Mouse (Mus musculus): ENCODE results near the gene Lrp4.

The Lrp4 gene

DNA sequence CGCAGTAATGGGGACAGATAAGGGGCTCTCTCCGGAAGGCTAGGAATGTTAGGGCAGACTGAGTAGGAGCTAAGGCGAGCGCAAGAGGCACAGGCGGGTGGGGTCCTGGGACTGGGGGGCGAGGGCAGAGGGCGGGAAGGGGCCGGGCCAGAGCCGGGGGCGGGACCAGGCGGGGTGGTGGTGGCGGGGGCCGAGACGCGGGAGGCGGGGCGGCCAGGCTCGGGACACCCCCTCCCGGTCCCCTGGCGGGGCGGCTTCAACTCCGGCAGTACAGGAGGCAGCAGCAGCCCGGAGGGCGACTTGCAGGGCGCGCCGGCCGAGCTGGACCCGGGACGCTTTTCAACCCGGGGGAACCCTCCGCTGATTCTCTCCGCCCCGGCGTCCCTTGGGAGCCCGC lies at the start of gene Lrp4:
Lrp4 (plus strand) TSS at position 253 of the 397 bp plus-strand sequence.
- peak; percentile 36 for DNase-seq (ENCODE audit: low spot score)

DNA sequence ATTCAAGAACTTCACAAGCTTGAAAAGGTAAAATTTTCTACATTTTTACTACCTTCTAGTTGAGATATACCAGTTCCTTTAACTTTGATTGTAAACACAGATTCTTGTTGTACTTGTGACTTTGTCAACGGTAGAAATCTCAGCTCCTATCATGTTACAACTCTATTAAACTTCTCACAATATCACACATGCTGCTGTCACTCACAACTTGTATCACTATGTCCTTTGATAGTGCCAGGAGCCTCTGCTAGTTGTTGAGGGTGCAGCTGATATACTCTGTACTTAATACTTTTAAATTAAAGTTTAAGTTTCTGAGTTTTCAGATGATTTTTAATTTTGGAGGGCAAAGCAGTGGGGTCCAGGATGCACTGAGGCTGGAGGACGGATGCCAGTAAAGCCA lies 49.3 kb upstream of the Lrp4 start:
- DNase-seq (ENCODE audit: low spot score), result no peak

DNA sequence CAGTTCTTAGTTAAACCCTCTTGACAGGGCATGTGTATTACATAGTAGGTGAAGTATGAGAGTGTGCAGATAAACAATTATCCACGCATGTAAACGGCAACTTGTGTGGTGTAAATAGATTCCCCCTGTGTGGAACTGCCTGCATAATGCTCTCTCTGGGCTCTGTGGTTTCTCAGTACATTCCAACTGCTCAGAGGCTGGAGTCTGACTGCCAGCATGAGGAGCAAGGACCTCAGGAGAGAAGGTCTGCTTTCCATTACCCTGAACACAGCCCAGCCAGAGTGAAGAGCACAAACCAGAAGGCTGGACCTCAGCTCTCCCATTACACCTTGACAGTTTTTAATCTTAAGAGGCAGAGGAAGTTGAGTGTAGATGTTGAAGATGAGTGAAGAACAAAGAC lies 45.8 kb upstream of the Lrp4 start:
- DNase-seq (ENCODE audit: low spot score), result no peak

DNA sequence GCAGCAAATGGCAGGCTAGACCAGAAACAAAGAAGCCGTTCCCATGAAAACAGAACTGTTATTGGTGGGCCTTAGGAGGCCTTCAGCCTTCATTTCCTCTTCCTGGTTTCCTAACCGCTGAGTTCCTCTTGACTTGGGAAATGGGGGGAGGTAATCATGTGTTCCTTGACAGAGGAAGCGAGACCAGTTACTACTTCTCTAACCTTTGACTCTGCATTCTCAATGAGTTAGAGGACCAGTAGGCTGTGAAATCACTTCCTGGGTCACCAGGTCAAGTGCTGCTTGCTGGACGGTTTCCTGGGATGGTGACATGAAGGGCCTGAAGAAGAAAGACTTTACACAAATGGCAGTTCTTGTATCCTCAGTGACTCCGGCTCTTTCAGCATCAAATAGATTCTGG lies 45.0 kb upstream of the Lrp4 start:
- no peak for DNase-seq (ENCODE audit: low spot score)

DNA sequence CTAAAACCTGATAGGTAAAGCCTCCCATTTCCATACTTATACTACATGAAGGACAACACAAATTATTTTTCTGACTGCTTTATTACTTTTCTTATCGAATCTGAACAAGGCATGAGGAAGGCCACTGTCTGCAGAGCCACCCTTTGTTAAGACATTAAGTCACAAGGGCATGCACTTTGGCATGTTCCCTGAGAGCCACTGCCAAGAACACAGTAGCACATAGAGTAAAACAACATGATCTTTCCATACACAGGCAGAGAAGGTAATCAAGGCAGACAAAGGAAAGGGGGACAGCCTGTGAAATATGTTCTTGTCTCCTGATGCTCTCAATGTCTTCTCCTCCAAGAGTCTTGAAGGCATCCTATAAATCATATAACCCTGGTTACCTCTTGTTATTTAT lies 43.5 kb upstream of the Lrp4 start:
- DNase-seq (ENCODE audit: low spot score), result no peak

DNA sequence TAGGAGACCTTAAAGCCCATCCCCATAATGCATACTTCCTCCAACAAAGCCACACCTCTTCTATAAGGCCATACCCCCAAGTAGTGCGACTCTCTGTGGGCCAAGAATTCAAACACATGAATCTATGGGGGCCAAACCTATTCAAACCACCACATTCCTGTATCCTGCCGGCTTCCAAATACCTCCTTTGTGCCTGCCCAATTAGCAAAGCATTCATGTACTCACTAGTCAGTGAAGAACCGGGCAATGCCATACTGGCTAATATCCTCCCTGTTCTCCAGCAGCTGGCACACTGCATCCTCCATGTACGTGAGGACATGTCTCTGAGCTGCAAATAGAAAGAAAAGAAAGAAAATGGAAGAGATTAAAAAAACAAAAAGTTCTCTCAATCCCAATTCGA lies 35.7 kb upstream of the Lrp4 start:
- no peak for DNase-seq (ENCODE audit: low spot score)

DNA sequence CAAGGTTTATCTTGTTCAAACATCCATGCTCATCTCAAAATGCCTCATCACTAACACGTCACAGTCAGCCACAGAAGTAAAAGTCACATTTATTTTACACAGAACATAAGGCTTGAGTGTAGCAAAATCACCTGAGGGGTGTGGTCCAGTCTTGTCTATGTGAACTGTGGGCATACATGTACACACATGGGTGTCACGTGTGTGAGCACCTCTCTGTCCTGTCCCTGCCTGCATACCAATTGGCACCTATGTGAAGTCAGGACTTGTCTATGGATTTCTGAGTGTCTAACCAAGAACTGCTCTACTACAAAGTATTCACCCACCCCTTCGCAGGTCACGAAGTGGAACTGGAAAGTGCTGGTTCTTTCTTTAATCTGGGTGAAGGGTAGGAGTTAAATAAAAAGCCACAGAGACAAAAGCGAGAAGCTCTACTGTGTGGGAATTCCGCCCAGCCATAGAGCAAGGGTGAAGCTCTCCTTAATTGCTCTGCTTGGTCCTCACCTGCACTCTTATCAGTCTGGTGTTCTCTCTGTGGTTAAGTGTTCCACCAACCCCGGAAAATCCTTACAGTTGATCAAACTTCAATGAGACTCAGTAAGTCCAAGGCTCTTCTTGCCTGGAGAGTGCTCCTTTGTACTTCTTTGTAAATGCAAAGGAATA lies 33.1 kb upstream of the Lrp4 start:
- no peak for DNase-seq (ENCODE audit: low spot score)

DNA sequence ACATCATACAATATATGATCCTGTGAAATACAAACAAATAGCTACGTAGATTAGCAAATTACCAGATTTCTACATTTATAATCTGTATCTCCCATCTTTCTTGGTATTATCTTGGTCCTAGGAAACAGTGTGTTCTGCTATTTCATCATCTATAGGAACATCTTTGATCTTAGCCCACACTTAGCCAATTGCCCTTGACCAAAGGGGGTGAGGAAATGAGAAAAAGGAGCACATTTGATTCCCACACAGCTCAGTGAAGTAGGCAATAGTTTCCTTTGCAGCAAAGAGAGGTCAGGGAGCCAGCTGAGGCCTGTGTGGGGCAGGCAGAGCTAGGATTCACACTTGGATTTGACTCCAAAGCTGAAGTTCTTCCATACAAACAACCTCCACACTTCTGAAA lies 31.0 kb upstream of the Lrp4 start:
- DNase-seq (ENCODE audit: low spot score), result no peak

DNA sequence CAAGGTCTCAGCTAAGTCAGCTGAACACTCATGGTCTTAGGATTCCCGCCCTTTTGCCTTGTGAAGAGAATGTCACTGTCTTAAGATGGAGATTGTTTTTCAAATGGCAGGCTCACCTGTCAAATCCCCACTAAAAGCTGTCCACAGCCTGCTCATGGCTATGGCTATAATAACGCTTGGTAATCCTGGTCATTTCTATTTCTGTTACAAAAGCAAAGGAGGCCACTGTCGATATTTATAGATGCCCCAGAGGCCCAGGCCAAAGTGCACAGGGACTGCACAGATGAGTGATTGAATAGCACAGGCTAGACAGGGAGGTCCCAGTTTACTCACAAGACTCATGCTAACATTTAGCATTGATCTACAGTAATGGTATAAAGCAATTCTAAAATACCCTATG lies 28.2 kb upstream of the Lrp4 start:
- no peak for DNase-seq (ENCODE audit: low spot score)

DNA sequence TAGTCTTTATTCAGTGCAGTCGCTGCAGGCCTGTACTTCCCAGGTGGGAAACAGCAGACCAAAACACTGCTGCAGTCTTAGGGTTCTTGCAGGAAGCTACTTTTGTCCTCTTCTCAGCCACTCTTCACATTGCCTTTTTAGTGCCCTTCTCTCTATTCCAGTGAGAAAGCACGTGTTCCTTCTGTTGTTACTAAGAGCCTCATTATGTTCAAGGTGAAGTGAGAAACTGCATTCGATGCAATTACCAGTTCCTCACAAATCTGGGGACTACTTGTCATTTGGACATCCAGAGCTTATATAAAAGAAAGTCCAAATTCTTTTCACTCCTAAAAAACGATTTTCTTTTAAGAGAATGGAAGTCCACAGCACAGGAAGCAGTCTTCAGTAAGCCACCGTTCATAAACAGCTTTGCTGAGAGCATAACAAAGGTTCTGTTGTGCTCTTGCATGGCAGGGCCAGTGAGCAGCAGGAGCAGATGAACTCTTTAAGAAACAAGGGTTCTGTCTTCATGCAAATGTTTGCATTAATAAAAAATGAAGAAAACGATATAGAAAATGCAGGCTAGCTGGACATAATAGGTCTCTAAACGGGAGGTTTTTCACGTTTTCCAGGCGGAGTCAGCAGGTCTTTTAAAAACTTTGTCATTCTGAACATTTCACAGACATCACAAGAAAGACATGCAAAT lies 27.3 kb upstream of the Lrp4 start:
- DNase-seq (ENCODE audit: low spot score), result no peak

DNA sequence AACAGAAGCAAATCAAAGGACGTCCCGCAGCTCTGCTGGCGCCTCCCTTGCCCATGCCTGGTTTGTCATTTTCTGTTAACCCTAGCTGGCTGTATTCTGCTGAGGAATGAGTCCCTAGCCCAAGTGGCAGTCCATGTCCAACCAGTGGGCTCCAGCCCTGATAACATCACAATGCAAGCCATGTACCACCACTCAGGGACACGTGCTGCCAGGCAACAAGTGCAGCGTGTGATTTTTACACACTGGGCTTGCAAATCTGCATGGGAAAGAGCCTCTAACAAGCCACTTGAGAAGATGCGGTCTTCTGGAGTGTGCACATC lies 26.8 kb upstream of the Lrp4 start:
- no peak for DNase-seq (ENCODE audit: low spot score)

DNA sequence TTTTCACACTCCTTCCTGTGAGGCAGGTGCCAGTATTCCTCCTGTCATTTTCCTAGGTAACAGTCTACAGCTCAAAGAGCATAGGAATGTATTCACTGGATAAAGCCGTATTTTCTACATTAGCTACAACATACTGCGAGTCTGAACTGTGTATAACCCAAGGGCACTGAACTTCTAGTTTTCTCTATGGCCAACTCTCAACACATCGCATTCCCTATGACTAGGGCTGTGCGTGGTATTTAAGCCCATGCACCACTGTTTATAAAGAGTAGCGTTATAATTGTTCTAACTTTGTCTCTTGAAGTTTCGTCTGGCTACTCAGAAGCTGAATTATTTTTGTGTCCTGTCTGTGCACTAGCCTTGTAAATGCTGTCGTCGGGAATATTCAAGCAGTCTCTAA lies 20.6 kb upstream of the Lrp4 start:
- no peak for DNase-seq (ENCODE audit: low spot score)

DNA sequence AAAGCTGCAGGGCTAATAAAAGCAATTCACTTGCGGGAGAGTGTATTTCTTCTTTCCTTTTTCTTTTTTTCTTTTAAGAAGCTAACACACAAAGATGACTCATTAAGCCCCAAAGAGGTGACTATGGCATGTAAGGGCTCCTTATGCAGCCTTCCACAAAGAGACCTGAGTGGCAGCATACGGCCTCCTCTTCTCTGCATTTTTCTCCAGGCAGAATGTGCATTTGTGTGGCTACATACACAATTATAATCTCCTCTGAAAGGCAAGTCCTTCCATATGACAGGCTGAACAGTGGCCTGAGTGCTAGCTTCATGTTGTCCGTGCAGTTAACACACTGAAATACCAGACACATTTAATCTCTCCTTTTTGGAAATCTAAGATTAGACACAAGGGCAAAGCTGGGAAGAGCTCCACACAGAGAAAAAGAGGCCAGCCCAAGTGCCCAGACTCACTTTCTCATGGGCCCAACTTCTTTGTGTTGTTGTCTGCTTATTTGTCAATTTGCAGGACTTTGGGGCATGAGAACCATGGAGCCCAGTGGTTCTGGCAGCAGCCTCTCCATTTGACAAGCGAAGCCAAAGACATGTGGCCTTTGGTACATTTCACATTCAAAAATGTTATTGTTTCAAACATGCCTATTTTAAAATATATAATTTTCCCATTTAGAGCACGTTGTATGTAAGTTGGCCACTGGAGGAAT lies 20.0 kb upstream of the Lrp4 start:
- DNase-seq (ENCODE audit: low spot score), result no peak

DNA sequence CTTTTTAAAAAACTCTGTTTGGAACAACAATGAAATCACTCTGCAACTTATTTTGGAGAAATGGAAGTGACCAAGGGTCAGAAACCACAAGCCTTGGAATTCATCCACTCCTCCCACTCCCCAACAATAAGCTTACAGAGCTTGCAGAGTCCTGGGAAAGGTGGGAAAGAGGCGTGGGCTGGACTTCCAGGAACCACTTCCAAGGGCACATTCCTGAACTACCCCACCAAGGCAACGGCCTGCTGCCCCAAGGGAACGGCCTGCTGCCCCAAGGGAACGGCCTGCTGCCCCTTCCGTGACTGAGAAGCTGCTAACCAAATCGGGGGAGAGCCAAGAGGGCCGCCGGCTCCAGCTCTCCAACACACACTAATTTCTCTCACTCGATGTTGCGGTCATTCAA lies 18.0 kb upstream of the Lrp4 start:
- no peak for DNase-seq (ENCODE audit: low spot score)

DNA sequence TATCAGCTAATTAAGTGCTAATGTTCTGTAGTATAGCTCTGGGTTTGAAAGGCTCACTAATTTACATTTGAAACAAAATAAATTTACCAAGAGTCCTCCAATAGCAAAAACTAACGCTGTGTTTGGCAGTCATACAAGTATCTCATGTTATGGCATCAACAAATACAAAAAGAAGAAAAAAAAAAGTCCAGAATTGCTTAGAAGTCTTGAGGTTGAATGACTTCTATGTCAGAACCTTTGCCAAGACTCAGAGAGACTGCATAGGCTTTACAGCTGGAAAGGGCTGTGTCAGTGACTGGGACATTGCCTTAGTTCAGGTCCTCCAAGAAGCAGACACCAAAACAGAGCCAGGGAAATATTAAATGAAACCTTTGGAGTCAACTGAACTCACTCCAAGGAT lies 17.4 kb upstream of the Lrp4 start:
- no peak for DNase-seq (ENCODE audit: low spot score)

DNA sequence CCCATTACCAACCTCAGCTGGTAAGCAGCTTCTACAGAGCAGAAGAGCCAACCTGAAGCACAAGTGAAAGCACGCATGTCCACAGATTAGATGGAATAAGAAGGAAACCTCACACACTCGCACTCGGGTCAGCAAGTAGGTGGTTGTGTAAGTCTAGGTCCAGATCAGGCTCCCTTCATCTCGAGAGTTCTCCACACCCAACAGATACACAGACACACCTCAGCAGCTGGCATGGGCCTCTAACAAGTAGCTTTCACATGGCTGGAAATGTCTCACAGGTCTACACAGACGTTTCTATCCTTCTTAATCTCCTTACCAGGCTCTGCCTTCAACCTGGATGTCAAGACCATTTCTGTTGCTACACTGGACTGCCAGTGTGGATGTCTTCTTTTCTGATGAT lies 16.6 kb upstream of the Lrp4 start:
- DNase-seq (ENCODE audit: low spot score), result no peak

DNA sequence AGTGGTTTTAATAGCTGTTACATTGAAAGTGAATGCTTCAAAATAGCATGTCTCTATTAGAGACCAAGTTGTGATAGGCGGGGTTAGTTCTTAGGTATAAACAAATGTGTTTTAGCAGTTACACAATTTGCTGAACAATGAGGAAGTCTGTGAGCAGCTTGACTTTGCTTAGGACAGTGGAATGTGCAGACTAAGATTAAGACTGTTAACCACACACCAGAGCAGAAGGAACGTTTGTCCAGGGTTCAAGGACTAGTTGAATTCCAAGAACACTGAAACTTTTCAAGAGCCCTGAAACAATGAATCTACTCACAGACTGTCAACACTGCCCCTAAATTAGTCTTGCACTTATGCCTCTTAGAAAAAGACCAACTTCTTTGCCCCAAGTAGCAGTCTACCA lies 15.6 kb upstream of the Lrp4 start:
- no peak for DNase-seq (ENCODE audit: low spot score)

DNA sequence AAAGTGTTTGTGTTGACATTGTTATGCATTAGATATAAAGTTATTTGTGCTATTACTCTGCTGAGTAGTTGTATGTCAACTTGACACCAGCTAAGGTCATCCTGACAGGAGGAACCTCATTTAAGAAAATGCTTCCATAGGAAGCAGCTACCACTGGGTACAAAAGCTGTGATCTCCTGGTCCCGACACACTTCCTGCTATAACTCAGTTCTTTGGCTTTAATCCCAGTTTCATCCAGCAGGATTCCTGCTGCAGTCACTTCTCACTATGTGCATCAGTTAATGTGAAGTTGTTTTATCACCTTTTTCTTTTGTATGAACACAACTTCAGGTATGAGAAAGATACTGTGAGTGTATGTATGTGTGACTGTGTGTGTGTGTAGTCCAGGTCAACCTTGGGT lies 15.1 kb upstream of the Lrp4 start:
- no peak for DNase-seq (ENCODE audit: low spot score)

DNA sequence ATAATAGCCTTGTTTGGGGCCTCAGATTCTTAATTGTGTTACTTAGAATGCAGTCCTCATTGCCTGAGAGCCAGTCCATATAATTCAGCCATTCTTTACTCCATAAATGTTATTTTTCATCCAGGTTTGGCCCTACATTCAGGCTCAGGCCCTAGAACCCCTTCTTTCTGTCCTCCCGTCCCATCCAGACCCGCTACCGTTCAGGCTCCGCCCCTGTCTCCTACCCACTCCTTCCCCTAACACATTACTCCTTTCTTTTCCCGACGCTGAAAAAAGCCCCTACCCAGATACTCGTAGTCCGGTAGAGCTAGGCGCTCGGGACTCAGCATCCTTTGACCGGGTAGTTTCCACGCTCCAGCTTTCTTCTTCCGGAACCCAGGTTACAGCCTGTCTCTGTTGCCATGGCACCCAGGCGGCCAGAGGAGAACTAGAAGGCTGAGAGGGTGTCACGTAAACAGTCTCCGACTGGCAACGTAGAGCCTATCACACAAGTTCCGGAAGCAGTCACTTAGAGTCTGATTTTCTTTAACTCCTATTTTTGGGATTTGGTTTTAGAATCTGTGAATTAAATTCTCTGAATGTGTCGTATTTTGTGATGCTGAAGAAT lies 12.9 kb upstream of the Lrp4 start, which contains the start of gene 1110051M20Rik:
1110051M20Rik (minus strand) TSS at position 419 of the 607 bp plus-strand sequence.
- peak; percentile 68 for DNase-seq (ENCODE audit: low spot score)

DNA sequence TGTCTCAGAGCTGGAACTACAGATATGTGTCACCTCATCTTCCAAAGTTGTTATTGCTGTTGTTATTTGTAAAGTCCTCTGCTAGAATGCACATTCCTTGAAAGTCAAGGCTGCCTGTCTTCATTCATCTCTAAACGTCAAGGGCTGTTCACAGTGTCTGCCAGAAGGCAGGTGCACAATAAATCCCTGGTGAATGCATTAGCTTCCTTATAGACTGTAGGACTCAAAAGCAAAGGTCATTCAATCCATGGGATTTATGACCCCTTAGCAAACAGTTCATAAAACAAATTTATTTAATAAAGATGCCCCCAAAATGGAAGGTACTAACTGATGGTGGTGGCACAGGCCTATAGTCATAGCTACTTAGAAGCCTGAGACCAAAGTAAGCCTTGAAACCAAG lies 7.6 kb upstream of the Lrp4 start:
- DNase-seq (ENCODE audit: low spot score), result no peak

DNA sequence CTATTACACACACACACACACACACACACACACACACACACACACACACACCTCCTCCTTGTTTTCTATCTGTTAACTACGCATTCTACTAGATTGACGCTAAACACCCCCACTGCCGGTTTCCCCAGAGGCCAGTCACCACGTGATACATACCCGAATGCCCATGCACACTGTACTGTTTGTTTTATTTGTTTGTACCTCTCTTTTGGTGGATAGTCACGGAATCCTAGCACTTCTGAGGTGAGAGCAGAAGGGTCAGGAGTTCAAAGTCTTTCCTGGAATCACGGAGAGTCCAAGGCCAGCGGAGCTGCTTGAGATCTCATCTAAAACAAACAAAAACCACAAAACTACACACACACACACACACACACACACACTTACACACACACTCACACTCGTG lies 7.0 kb upstream of the Lrp4 start:
- DNase-seq (ENCODE audit: low spot score), result no peak

DNA sequence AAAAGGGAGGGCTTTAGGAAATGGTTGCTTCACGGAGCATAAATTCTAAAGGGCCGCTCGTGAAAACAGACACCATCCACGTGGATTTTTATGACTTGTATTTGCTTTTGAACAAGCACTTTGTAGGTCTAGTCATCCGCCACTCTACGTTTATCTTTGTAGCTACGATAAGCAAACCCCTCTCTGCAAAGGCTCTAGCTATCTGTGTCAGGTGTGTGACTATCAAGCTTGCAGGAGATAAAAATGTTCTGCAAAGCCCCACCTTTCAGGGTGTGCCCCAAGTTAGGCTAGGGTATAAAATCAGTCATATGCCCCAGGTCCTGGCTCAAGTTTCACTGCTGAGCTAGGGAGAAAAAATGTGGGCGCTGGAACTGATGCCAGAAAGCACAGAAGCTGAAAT lies 4.7 kb upstream of the Lrp4 start:
- no peak for DNase-seq (ENCODE audit: low spot score)
